ENCODE assay signal across 22 mouse cellular contexts in the genomic region with DNA sequence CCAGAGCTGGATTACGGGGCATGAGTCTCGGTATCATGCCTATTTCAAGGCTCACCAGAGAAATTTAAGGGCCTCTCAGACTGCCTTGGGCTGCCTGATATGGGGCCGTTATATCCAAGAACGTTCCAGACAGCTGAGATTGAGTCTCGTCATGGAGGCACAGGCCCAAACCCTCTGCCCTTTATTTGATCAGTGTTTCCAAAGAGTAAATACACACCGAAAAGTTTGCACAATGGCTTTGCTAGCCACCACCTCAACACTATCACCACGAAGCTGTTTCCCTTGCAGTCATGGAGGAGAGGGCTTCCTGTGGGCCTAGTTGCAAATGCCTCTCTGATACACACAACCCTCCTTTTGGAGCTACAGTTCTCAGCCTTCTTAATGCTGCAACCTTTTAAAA. TPM values are rescaled to one million over a fixed set of nuclear protein-coding genes. Genes with fewer than 3 reads are reported as not detected.
DNase-seq lines count a peak whose midpoint lies in the region; ATAC-seq lines count a peak whose summit lies in the region.
"Had no signal": no experiment of that assay in that cellular context is flagged by ENCODE, and none has a peak within 500 bp of the region (broad histone marks: within the 10 kb centered on the region; RNA-seq: fewer than 3 reads in every experiment).

No protein-coding gene starts in this region.

- H3K27ac ChIP-seq in liver, embryonic 16.5 days (ENCODE audit: low read length): no peak overlapping the region
- H3K27ac ChIP-seq in liver, embryonic 11.5 days (ENCODE audit: low read depth, low read length): no peak overlapping the region
- H3K27ac ChIP-seq: embryonic facial prominence, embryonic 10.5 days; embryonic facial prominence, embryonic 12.5 days; forebrain, embryonic 13.5 days; forebrain, embryonic 15.5 days had no signal

- no peak overlapping the region for H3K4me3 ChIP-seq in liver, embryonic 16.5 days (ENCODE audit: low read depth, low read length)
- no peak overlapping the region for H3K4me3 ChIP-seq in liver, embryonic 11.5 days (ENCODE audit: low read depth, low read length)
- H3K4me3 ChIP-seq: embryonic facial prominence, embryonic 10.5 days; embryonic facial prominence, embryonic 12.5 days; forebrain, embryonic 13.5 days; forebrain, embryonic 15.5 days had no signal

- 54% methylated on average over 7 of the region's 7 CpGs for WGBS in liver, embryonic 16.5 days (ENCODE audit: insufficient replicate concordance)
- WGBS in liver, embryonic 11.5 days: 72% methylated on average over 7 of the region's 7 CpGs

- H3K36me3 ChIP-seq in liver, embryonic 16.5 days (ENCODE audit: control insufficient read depth, insufficient read depth): no peaks in the 10 kb centered on the region
- no peaks in the 10 kb centered on the region for H3K36me3 ChIP-seq in liver, embryonic 11.5 days (ENCODE audit: control insufficient read depth, insufficient read depth, low read length)
- H3K36me3 ChIP-seq: embryonic facial prominence, embryonic 10.5 days; embryonic facial prominence, embryonic 12.5 days; forebrain, embryonic 15.5 days had no signal

- peak; percentile 68 for ATAC-seq in liver, embryonic 16.5 days (ENCODE audit: low read depth)
- no peak for ATAC-seq in liver, embryonic 11.5 days (replicated peaks; ENCODE audit: low FRiP score)
- ATAC-seq in CD4-positive, CD25-positive, alpha-beta regulatory T cell, adult 4 months: peak; percentile 27
- peak; percentile 21 for ATAC-seq in activated CD4-positive, CD25-positive, alpha-beta regulatory T cell, adult 4 months
- peak; percentile 18 for ATAC-seq in inflammation-experienced regulatory T-cells, adult 6 months
- ATAC-seq: forebrain, embryonic 13.5 days; forebrain, embryonic 15.5 days; forebrain, postnatal 0 days had no signal

- no peaks in the 10 kb centered on the region for H3K9me3 ChIP-seq in liver, embryonic 16.5 days (replicated peaks; ENCODE audit: control insufficient read depth, low read length)
- H3K9me3 ChIP-seq in liver, embryonic 11.5 days (ENCODE audit: control insufficient read depth, low read length): no peaks in the 10 kb centered on the region
- H3K9me3 ChIP-seq: embryonic facial prominence, embryonic 10.5 days; embryonic facial prominence, embryonic 12.5 days; forebrain, embryonic 13.5 days; forebrain, embryonic 15.5 days had no signal

- no peaks in the 10 kb centered on the region for H3K4me1 ChIP-seq in liver, embryonic 16.5 days (ENCODE audit: control insufficient read depth, low read depth, low read length)
- H3K4me1 ChIP-seq in liver, embryonic 11.5 days (replicated peaks; ENCODE audit: control insufficient read depth, insufficient read depth, low read length): no peaks in the 10 kb centered on the region
- H3K4me1 ChIP-seq: embryonic facial prominence, embryonic 10.5 days; embryonic facial prominence, embryonic 12.5 days; forebrain, embryonic 13.5 days; forebrain, embryonic 15.5 days had no signal

- no peak for DNase-seq in liver, embryonic 11.5 days (ENCODE audit: low spot score)
- no peak for DNase-seq in testis, postnatal 10 days (ENCODE audit: low spot score)
- DNase-seq in B cell, adult 2 months: no peak
- DNase-seq: adrenal gland, adult 8-10 months; adrenal gland, postnatal 14 days; adrenal gland, postnatal 36 days; cerebellum, adult 11-12 months; cerebellum, adult 2 months; cerebellum, adult 9-10 months; cerebellum, postnatal 10 days; cerebellum, postnatal 25 days; forebrain, postnatal 0 days had no signal

- H3K4me2 ChIP-seq in liver, embryonic 16.5 days (ENCODE audit: low read depth, low read length): no peak overlapping the region
- no peak overlapping the region for H3K4me2 ChIP-seq in liver, embryonic 11.5 days
- H3K4me2 ChIP-seq: embryonic facial prominence, embryonic 12.5 days; forebrain, embryonic 13.5 days; forebrain, embryonic 15.5 days had no signal

- no peaks in the 10 kb centered on the region for H3K27me3 ChIP-seq in liver, embryonic 16.5 days (ENCODE audit: control insufficient read depth, insufficient read depth, low read depth, low read length)
- H3K27me3 ChIP-seq in liver, embryonic 11.5 days (replicated peaks; ENCODE audit: control insufficient read depth, insufficient read depth, low read length): no peaks in the 10 kb centered on the region
- H3K27me3 ChIP-seq: embryonic facial prominence, embryonic 12.5 days; forebrain, embryonic 13.5 days; forebrain, embryonic 15.5 days had no signal

- H3K9ac ChIP-seq in liver, embryonic 16.5 days (ENCODE audit: low read depth, low read length): no peak overlapping the region
- H3K9ac ChIP-seq in liver, embryonic 11.5 days (ENCODE audit: low read depth, low read length): no peak overlapping the region
- H3K9ac ChIP-seq: embryonic facial prominence, embryonic 12.5 days; forebrain, embryonic 13.5 days; forebrain, embryonic 15.5 days; forebrain, postnatal 0 days had no signal

RNA-seq across cellular contexts. Expression of gene Cd6, which starts 5.8 kb away (rescaled TPM):
- polyA plus RNA-seq in liver, embryonic 16.5 days (2015; fragmentation: Nextera tagmentation; extraction: Ambion mirVana): 0.04 TPM in 1 of 2 replicates, not detected in the other
- polyA plus RNA-seq in liver, embryonic 11.5 days (2014; fragmentation: Nextera tagmentation; extraction: Ambion mirVana): not detected in 2 replicates
- polyA plus RNA-seq in CD4-positive, CD25-positive, alpha-beta regulatory T cell, adult 4 months (2017; shearing (Covaris generic)): 100 to 1,000 TPM; 464 to 904 TPM
- 100 to 1,000 TPM; 365 to 512 TPM for polyA plus RNA-seq in activated CD4-positive, CD25-positive, alpha-beta regulatory T cell, adult 4 months (2017; shearing (Covaris generic))
- 100 to 1,000 TPM; 356 to 569 (median 520) TPM for polyA plus RNA-seq in inflammation-experienced regulatory T-cells, adult 6 months (2017; shearing (Covaris generic))
- polyA plus RNA-seq: embryonic facial prominence, embryonic 12.5 days; embryonic facial prominence, embryonic 14.5 days; forebrain, embryonic 11.5 days; forebrain, embryonic 13.5 days; forebrain, embryonic 15.5 days had no signal

RNA-seq across cellular contexts. Expression of gene Slc15a3, which starts 15.5 kb away (rescaled TPM):
- 1.5 and 1.8 TPM in 2 replicates for polyA plus RNA-seq in liver, embryonic 16.5 days (2015; fragmentation: Nextera tagmentation; extraction: Ambion mirVana)
- 1.1 and 1.2 TPM in 2 replicates for polyA plus RNA-seq in liver, embryonic 11.5 days (2014; fragmentation: Nextera tagmentation; extraction: Ambion mirVana)
- 1 to 10 TPM; 2.0 to 4.2 TPM for polyA plus RNA-seq in CD4-positive, CD25-positive, alpha-beta regulatory T cell, adult 4 months (2017; shearing (Covaris generic))
- 1 to 10 TPM; 3.8 to 6.2 TPM for polyA plus RNA-seq in activated CD4-positive, CD25-positive, alpha-beta regulatory T cell, adult 4 months (2017; shearing (Covaris generic))
- 10 to 100 TPM in 1 of 3 experiments, 1 to 10 TPM in 2; 3.2 to 16.7 (median 3.3) TPM for polyA plus RNA-seq in inflammation-experienced regulatory T-cells, adult 6 months (2017; shearing (Covaris generic))

RNA-seq across cellular contexts. Expression of gene Tmem132a, which starts 45.7 kb away (rescaled TPM):
- polyA plus RNA-seq in liver, embryonic 16.5 days (2015; fragmentation: Nextera tagmentation; extraction: Ambion mirVana): 2.7 and 3.1 TPM in 2 replicates
- polyA plus RNA-seq in liver, embryonic 11.5 days (2014; fragmentation: Nextera tagmentation; extraction: Ambion mirVana): 27.2 and 27.7 TPM in 2 replicates
- polyA plus RNA-seq in CD4-positive, CD25-positive, alpha-beta regulatory T cell, adult 4 months (2017; shearing (Covaris generic)): under 1 TPM in 1 of 2 experiments, not detected in 1; 0.39 TPM
- under 1 TPM in 1 of 2 experiments, not detected in 1; 0.89 TPM for polyA plus RNA-seq in activated CD4-positive, CD25-positive, alpha-beta regulatory T cell, adult 4 months (2017; shearing (Covaris generic))
- polyA plus RNA-seq in inflammation-experienced regulatory T-cells, adult 6 months (2017; shearing (Covaris generic)): 1 to 10 TPM in 1 of 3 experiments, under 1 TPM in 1, not detected in 1; 0.86 to 1.0 TPM

RNA-seq across cellular contexts. Expression of gene Tmem109, which starts 57.7 kb away (rescaled TPM):
- 16.9 and 20.0 TPM in 2 replicates for polyA plus RNA-seq in liver, embryonic 16.5 days (2015; fragmentation: Nextera tagmentation; extraction: Ambion mirVana)
- polyA plus RNA-seq in liver, embryonic 11.5 days (2014; fragmentation: Nextera tagmentation; extraction: Ambion mirVana): 42.7 and 45.4 TPM in 2 replicates
- 10 to 100 TPM; 57.5 to 82.3 TPM for polyA plus RNA-seq in CD4-positive, CD25-positive, alpha-beta regulatory T cell, adult 4 months (2017; shearing (Covaris generic))
- 10 to 100 TPM; 59.2 to 65.4 TPM for polyA plus RNA-seq in activated CD4-positive, CD25-positive, alpha-beta regulatory T cell, adult 4 months (2017; shearing (Covaris generic))
- polyA plus RNA-seq in inflammation-experienced regulatory T-cells, adult 6 months (2017; shearing (Covaris generic)): 10 to 100 TPM; 55.3 to 75.6 (median 64.7) TPM

Comparison
In these comparisons a context has a peak if more than half of its experiments do, and no peak if none do; other contexts are left out.
1. RNA of gene Cd6, which starts 5.8 kb away (polyA plus RNA-seq): 464 to 904 TPM in CD4-positive, CD25-positive, alpha-beta regulatory T cell, adult 4 months, 356 to 569 TPM in inflammation-experienced regulatory T-cells, adult 6 months and 365 to 512 TPM in activated CD4-positive, CD25-positive, alpha-beta regulatory T cell, adult 4 months; 0.04 TPM in liver, embryonic 16.5 days and not detected in liver, embryonic 11.5 days; every median in the first group is over 100 times any median in the second.